Mouse (Mus musculus): ENCODE results near the gene Spcs1.
A peak's percentile ranks its signal among the peaks of the same experiment; 100 is the strongest.

The Spcs1 gene

DNA sequence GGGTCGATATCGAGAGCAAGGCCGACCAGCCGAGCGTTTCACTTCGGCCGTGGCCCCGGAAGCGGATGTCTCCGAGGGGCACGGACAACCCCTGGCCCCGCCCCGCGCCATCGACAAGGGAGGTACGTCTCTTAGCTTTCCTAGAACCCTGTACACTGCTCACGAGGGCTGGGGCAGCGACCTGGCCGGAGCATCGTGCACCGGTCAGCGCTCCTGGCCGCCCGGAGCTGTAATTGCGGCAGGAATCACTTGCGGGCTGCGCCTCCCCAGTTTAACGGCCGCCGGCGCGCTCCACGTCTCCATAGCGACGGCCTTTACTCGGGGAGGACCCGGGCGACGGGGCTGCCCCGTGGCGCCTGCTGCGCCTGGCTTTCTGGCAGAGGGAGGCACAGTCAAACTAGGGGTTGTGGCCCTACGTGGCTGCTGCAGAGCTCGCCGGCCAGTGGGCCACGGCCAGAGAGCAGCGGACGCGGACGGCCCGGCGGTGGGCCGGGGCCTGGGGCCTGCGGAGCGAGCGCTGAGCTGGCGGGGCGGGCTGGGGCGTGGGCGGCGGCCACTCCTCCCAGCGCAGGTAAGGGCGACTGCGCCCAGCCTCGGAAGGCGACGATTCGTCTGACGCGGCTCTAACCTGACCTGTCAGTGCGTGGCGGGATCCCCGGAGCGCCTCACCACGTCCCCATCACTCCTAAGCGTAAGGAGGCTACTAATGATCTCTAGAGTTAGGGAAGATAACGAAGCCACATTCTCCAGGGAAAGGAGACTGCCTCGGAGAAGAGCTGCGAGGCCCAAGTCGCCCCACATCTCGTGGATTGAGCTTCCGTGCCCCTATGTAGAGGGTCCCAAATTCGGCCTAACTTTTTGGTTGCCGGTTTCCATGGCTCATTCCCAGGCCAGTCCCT is at the start of gene Spcs1, which contains the start of gene Glt8d1:
Spcs1 (minus strand) TSS at position 366 of the 899 bp plus-strand sequence.
Glt8d1 (plus strand) TSS at position 94 of the 899 bp plus-strand sequence.
- DNase-seq (ENCODE audit: low read depth) = peak; percentile 53

DNA sequence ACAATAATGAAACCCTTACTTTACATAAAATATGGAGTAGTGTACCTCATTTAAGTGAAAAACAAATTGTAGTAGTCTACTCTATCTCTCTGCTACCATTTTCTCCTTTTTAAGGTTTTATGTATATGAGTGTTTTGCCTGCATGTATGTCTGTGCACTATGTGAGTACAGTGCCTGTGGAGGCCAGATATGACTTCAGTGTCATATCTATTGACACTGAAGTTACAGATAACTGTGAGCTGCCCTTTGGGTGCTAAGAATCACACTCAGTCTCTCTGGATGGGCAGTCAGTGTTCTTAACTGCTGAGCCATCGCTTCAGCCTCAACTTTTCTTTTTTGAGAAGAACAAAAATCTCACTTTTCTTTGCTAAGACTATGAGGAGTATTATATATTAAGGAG is 44.3 kb upstream of the Spcs1 start:
- DNase-seq (ENCODE audit: low read depth) = no peak

GRCm38 (mm10) chr14:31045296-31045695 is 43.8 kb upstream of the Spcs1 start:
- no peak for DNase-seq (ENCODE audit: low read depth)

GRCm38 (mm10) chr14:31025785-31026184 is 24.3 kb upstream of the Spcs1 start:
- no peak for DNase-seq (ENCODE audit: low read depth)

DNA sequence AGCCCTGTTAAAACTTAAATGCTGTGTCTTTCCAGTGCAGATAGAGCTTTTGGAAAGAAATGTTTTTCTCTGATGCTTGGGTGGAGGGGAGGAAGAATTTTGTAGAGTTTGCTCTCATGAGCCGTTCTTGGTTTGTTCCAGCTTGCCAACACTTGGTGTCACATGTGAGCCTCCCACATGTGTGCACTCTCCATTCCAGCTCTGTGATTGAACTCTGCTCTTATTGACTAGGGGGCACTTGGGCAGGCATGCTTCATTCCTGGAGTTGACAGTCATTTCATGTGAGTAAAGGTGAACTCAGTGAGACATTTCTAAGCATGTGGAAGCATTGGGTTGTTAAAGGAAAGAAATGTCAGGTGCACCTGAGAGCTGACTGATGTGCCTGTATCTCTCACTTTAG is 21.1 kb upstream of the Spcs1 start:
- no peak for DNase-seq (ENCODE audit: low read depth)

- DNase-seq (ENCODE audit: low read depth) = no peak
These were observed 18.1 kb upstream of the Spcs1 start for GRCm38 (mm10) chr14:31019331-31020205.

DNA sequence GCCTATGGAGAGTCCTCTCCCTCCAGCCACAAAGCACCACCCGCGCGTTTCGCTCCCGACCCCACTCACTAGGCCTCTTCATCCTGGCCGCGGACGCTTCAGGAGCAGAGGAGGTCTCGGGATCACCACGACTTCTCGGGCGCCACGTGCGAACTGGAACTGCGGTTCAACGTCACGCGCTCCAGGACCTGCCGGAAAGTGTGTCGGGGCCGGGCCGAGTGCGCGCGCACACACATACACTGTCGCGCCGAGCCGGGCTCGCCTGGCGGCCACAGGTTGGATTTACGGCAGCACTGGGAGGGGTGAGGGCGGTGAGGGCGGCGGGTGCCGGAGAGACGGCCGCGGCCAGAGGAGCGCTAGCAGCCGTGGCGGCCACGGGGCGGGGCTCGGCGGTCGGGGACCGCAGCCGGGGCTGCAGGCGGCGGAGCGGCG is 17.4 kb upstream of the Spcs1 start, which contains the start of the genes Pbrm1 and Gnl3:
Pbrm1 (plus strand) TSS at position 279 of the 432 bp plus-strand sequence.
Gnl3 (minus strand) TSS at position 293 of the 432 bp plus-strand sequence.
- DNase-seq (ENCODE audit: low read depth) = peak; percentile 78

- no peak for DNase-seq (ENCODE audit: low read depth)
These were observed 16.4 kb upstream of the Spcs1 start for GRCm38 (mm10) chr14:31017854-31018253.

DNA sequence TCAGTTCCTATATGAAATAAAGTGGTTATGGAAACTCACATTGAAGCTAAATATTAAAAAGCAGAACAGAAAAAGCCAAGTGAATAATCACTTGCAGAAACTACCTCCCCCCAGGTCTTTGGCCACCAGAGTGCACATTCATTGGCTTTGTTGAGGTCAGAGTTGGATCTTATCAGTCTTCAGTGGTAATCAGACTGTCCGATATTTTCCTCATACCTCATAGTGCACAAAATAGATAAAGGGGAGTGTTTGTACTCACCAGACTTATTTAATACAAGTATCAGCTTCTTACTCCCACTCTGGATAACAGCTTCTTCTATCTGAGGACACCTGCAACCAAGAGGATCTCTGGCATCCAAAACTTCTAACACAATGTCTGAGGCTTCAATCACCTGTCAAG is 14.6 kb upstream of the Spcs1 start:
- DNase-seq (ENCODE audit: low read depth) = no peak

- DNase-seq (ENCODE audit: low read depth) = no peak
These were observed 12.5 kb upstream of the Spcs1 start for GRCm38 (mm10) chr14:31013928-31014327.

- DNase-seq (ENCODE audit: low read depth) = no peak
These were observed 10.1 kb upstream of the Spcs1 start for GRCm38 (mm10) chr14:31011588-31011987.

GRCm38 (mm10) chr14:31006779-31007178 is 5.3 kb upstream of the Spcs1 start:
- no peak for DNase-seq (ENCODE audit: low read depth)

GRCm38 (mm10) chr14:31004527-31004926 is 3.1 kb upstream of the Spcs1 start:
- no peak for DNase-seq (ENCODE audit: low read depth)

- no peak for DNase-seq (ENCODE audit: low read depth)
These were observed 611 bp downstream of the Spcs1 start for GRCm38 (mm10) chr14:31000816-31001306.

GRCm38 (mm10) chr14:31000356-31000755 is 1.1 kb downstream of the Spcs1 start:
- DNase-seq (ENCODE audit: low read depth) = no peak

DNA sequence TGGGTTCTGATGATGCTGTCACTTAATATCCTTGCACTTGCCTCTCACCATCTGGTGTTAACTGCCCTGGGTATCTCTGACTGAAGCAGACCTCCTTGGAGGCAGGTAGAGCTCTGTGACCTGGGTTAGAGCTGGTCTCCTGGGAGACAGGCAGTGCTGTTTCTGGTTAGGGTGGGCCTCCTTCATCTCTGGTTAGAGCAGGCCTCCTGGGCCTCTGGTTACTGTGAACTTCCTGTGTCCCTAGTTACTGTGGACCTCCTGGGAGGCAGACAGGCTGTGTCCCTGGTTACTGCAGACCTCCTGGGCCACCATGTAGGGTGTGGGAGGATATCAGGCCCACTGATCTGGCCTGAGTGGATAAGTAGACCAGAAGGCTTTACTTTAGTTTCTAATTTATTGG is 5.1 kb downstream of the Spcs1 start:
- no peak for DNase-seq (ENCODE audit: low read depth)

- DNase-seq (ENCODE audit: low read depth) = no peak
These were observed 25.2 kb downstream of the Spcs1 start for GRCm38 (mm10) chr14:30976222-30976621.

DNA sequence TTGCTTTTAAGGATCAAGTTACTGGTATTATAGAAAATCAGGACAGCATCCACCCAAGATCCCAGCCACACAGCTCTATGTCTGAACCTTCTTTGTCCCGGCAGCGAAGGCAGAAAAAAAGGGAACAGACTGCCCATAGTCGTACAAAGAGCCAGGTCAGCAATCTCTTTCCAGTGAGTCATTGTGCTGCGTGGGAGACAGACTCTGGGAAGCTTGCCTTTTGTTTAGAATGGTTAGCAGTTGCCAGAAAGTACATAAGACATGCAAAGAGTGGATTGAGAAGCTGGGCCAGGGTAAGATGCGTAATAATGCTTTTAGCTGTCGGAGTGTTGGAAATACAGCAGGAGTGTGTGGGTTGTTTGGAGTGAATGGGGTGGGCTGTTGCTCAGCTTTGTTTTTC is 27.3 kb downstream of the Spcs1 start:
- DNase-seq (ENCODE audit: low read depth) = peak; percentile 97

GRCm38 (mm10) chr14:30960366-30960765 is 41.1 kb downstream of the Spcs1 start:
- DNase-seq (ENCODE audit: low read depth) = no peak

- no peak for DNase-seq (ENCODE audit: low read depth)
These were observed 42.4 kb downstream of the Spcs1 start for GRCm38 (mm10) chr14:30959031-30959430.

GRCm38 (mm10) chr14:30958517-30958916 is 43.0 kb downstream of the Spcs1 start:
- DNase-seq (ENCODE audit: low read depth) = no peak

- peak; percentile 92 for DNase-seq (ENCODE audit: low read depth)
These were observed 50.2 kb downstream of the Spcs1 start, which contains the start of gene Nek4 for GRCm38 (mm10) chr14:30951154-30951825. Nek4 (plus strand) TSS chr14:30951377.

Measured in fibroblast of lung, adult 2 months (primary cell).